Mouse (Mus musculus) lung, embryonic 15.5 days (tissue): ENCODE measurements around the gene Crtc2. TPM values are rescaled to one million over a fixed set of nuclear protein-coding genes. Genes with fewer than 3 reads are reported as not detected.

Experiments used
- ATAC-seq: fragments of 200-750 bp; cut with Nextera tagmentation; 2 replicates; pipeline ENCODE4 v1.8.0; 2017; ENCODE audit warnings: moderate number of reproducible peaks, borderline replicate concordance; ENCODE audit not compliant: low FRiP score, low TSS enrichment; ENCODE audit errors: extremely low read depth
- H3K27ac ChIP-seq: fragments of 300-500 bp; sonication (generic); 2 replicates; pipeline ENCODE4 v1.5.1; 2015; ENCODE audit warnings: moderate library complexity, mild to moderate bottlenecking, inconsistent platforms
- H3K27me3 ChIP-seq: fragments of 300-500 bp; sonication (generic); 2 replicates; pipeline ENCODE4 v1.6.1; 2015; ENCODE audit warnings: inconsistent platforms
- H3K36me3 ChIP-seq: fragments of 300-500 bp; sonication (generic); 2 replicates; pipeline ENCODE4 v1.6.1; 2015; ENCODE audit warnings: inconsistent platforms
- H3K4me1 ChIP-seq: fragments of 300-500 bp; sonication (generic); 2 replicates; pipeline ENCODE4 v1.6.1; 2015; ENCODE audit warnings: inconsistent platforms
- H3K4me2 ChIP-seq: fragments of 300-500 bp; sonication (generic); 2 replicates; pipeline ENCODE4 v1.6.1; 2015; ENCODE audit warnings: inconsistent platforms, mild to moderate bottlenecking, moderate library complexity
- H3K4me3 ChIP-seq: fragments of 300-500 bp; sonication (generic); 2 replicates; pipeline ENCODE4 v1.5.1; 2015; ENCODE audit warnings: mild to moderate bottlenecking, inconsistent platforms
- H3K9ac ChIP-seq: fragments of 300-500 bp; sonication (generic); 2 replicates; pipeline ENCODE4 v1.6.1; 2015; ENCODE audit warnings: inconsistent platforms
- H3K9me3 ChIP-seq: fragments of 300-500 bp; sonication (generic); 2 replicates; pipeline ENCODE4 v1.6.1; 2016; ENCODE audit warnings: inconsistent platforms
- WGBS: fragments of 180-500 bp; shearing (Covaris S2); methylation state at CpG from one replicate; pipeline ENCODE4 v1.1.7; 2015; 5-methylcytosine and 5-hydroxymethylcytosine counted together
- microRNA-seq: library from miRNA; unstranded; fragments of <30 nt; microRNA quantifications from one replicate; pipeline ENCODE4, GENCODE M21; 2016
- polyA plus RNA-seq: library from polyadenylated mRNA; unstranded; fragments of >200 nt; fragmentation: Nextera tagmentation; extraction: Ambion mirVana; gene quantifications from 2 replicates; pipeline ENCODE4 v1.2.1, GENCODE M21; 2015

Crtc2 gene
- polyA plus RNA-seq, 1 experiment from 2014 or later = 21.1 TPM

DNA sequence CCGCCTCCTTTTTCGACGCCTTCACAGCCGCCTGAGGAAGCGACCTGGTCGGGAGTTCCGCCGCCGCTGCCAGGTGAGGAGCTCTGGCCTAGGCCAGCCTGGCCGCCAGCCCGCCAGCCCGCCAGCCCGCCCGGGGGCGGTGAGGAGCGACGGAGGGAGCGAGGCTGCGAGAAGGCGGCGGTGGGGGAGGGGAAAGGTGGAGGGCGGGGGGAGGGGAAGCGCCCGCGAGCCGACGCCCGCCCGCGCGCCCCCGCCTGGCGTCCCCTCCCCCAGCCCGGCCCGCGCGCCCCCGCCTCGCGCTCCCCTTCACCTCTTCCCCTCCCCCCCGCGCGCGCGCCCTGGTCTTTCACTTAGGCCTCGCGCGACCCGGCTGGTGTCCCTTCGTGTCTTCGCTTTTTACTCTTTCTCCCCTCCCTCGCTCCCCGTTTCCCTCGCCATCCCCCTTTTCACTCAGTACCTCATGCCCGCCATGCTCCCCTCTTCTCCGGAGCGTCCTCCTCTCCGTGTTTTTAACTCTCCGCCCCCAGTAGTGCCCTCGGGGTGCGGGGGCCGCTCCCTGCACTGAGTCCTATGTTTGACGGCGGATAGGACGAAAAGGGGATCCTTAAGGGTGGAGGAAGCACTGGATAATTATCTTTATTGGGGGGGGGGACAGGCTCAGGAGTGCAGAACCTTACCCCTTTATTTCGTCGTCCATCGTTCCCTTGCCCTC, 39.5 kb downstream of the Crtc2 start:
- Histone ChIP-seq H3K4me1 (peaks cover 27% of the 10 kb centered on the region), H3K9me3 (no peaks in the 10 kb centered on the region), H3K36me3 (no peaks in the 10 kb centered on the region), H3K27ac (peak overlapping the region; percentile 98), H3K27me3 (no peaks in the 10 kb centered on the region), H3K9ac (peak overlapping the region; percentile 83), H3K4me3 (peak overlapping the region; percentile 94), H3K4me2 (peak overlapping the region; percentile 80)
- peak; percentile 3; the same call in 1 of the 2 replicates for ATAC-seq
- WGBS = under 1% methylated on average over 25 of the region's 68 CpGs

GRCm38 (mm10) chr3:90294064-90294440, 40.1 kb downstream of the Crtc2 start:
- H3K4me1 ChIP-seq = peaks cover 27% of the 10 kb centered on the region
- H3K27ac ChIP-seq = peak overlapping the region; percentile 98
- ATAC-seq = no peak
- H3K36me3 ChIP-seq = no peaks in the 10 kb centered on the region
- peak overlapping the region; percentile 80 for H3K4me2 ChIP-seq
- WGBS = 3% methylated on average over 11 of the region's 11 CpGs
- H3K4me3 ChIP-seq = peak overlapping the region; percentile 94
- H3K9ac ChIP-seq = peak overlapping the region; percentile 83
- no peaks in the 10 kb centered on the region for H3K9me3 ChIP-seq
- no peaks in the 10 kb centered on the region for H3K27me3 ChIP-seq

- no peak for ATAC-seq
- Histone ChIP-seq H3K4me3 (peak overlapping the region; percentile 94), H3K27ac (no peak overlapping the region)
These were observed 40.7 kb downstream of the Crtc2 start for GRCm38 (mm10) chr3:90294651-90295050.

GRCm38 (mm10) chr3:90305801-90306200, 51.8 kb downstream of the Crtc2 start:
- 52% methylated on average over 3 of the region's 3 CpGs for WGBS
- no peaks in the 10 kb centered on the region for H3K9me3 ChIP-seq
- H3K36me3 ChIP-seq = no peaks in the 10 kb centered on the region
- no peak overlapping the region for H3K9ac ChIP-seq
- H3K4me2 ChIP-seq = no peak overlapping the region
- H3K27ac ChIP-seq = no peak overlapping the region
- H3K4me3 ChIP-seq = no peak overlapping the region
- no peaks in the 10 kb centered on the region for H3K27me3 ChIP-seq
- H3K4me1 ChIP-seq = no peaks in the 10 kb centered on the region
- no peak for ATAC-seq

More at GRCm38 (mm10) chr3:90294651-90295050, 40.7 kb downstream of the Crtc2 start:
- Histone ChIP-seq H3K9ac (peak overlapping the region; percentile 83; the same call in 1 of the 2 replicates), H3K4me2 (peak overlapping the region; percentile 80), H3K9me3 (no peaks in the 10 kb centered on the region), H3K36me3 (no peaks in the 10 kb centered on the region), H3K27me3 (no peaks in the 10 kb centered on the region), H3K4me1 (peaks cover 27% of the 10 kb centered on the region)
- WGBS = 46% methylated on average over 2 of the region's 2 CpGs

- no peak overlapping the region for H3K4me2 ChIP-seq
- H3K27ac ChIP-seq = no peak overlapping the region
These were observed 55.6 kb downstream of the Crtc2 start for GRCm38 (mm10) chr3:90309589-90309988.

DNA sequence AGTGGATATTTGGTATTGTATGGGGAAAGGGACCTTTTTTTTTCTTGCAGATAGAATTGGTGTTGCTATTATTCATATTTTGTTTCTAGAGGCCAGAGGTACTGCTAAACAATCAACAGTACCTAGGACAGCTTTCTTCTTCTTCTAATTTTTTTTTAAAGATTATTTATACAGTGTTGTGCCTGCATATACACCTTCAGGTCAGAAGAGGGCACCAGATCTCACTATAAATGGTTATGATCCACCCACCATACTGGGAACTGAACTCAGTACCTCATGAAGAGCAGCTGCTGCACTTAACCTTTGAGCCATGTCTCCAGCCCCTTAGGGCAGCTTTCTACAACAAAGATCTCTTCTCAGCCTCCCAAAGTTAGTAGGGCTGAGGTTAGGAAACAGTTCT, 59.4 kb downstream of the Crtc2 start:
- H3K4me1 ChIP-seq = no peaks in the 10 kb centered on the region
- H3K4me2 ChIP-seq = no peak overlapping the region
- no peaks in the 10 kb centered on the region for H3K36me3 ChIP-seq
- no peak for ATAC-seq
- H3K9me3 ChIP-seq = no peaks in the 10 kb centered on the region
- no peak overlapping the region for H3K27ac ChIP-seq
- H3K27me3 ChIP-seq = no peaks in the 10 kb centered on the region
- no peak overlapping the region for H3K9ac ChIP-seq
- H3K4me3 ChIP-seq = no peak overlapping the region

More at GRCm38 (mm10) chr3:90309589-90309988, 55.6 kb downstream of the Crtc2 start:
- no peaks in the 10 kb centered on the region for H3K9me3 ChIP-seq
- no peak overlapping the region for H3K9ac ChIP-seq
- H3K4me1 ChIP-seq = no peaks in the 10 kb centered on the region
- ATAC-seq = no peak
- no peaks in the 10 kb centered on the region for H3K36me3 ChIP-seq
- H3K4me3 ChIP-seq = no peak overlapping the region
- no peaks in the 10 kb centered on the region for H3K27me3 ChIP-seq

Small RNAs within 50 kb of the gene (microRNA-seq; reads per million reads assigned to microRNA genes)
- not detected for gene Mir7012

Other genes starting within 250 kb of the Crtc2 start
- gene 4933434E20Rik, start 202.5 kb upstream of the Crtc2 start, polyA plus RNA-seq = 142 and 154 TPM in 2 replicates
- gene Ubap2l, start 201.5 kb upstream of the Crtc2 start, polyA plus RNA-seq = 153 and 157 TPM in 2 replicates
- 637 and 683 TPM in 2 replicates for gene Tpm3, start 181.5 kb upstream of the Crtc2 start, polyA plus RNA-seq
- gene Nup210l, start 150.0 kb upstream of the Crtc2 start, polyA plus RNA-seq = 0.37 and 0.40 TPM in 2 replicates
- 1,416 and 1,510 TPM in 2 replicates for gene Rps27, start 40.5 kb upstream of the Crtc2 start, polyA plus RNA-seq
- 35.8 and 40.0 TPM in 2 replicates for gene Rab13, start 40.5 kb upstream of the Crtc2 start, polyA plus RNA-seq
- gene Jtb, start 22.6 kb upstream of the Crtc2 start, polyA plus RNA-seq = 90.2 and 100 TPM in 2 replicates
- gene Creb3l4, start 10.7 kb upstream of the Crtc2 start, polyA plus RNA-seq = 6.0 and 6.3 TPM in 2 replicates
- gene Slc39a1, start 6.0 kb upstream of the Crtc2 start, polyA plus RNA-seq = 94.7 and 102 TPM in 2 replicates
- 3.4 and 4.8 TPM in 2 replicates for gene Dennd4b, start 11.0 kb downstream of the Crtc2 start, polyA plus RNA-seq
- 10.6 and 11.7 TPM in 2 replicates for gene Gatad2b, start 39.0 kb downstream of the Crtc2 start, polyA plus RNA-seq
- 25.7 and 25.8 TPM in 2 replicates for gene Slc27a3, start 135.8 kb downstream of the Crtc2 start, polyA plus RNA-seq
- gene Ints3, start 179.5 kb downstream of the Crtc2 start, polyA plus RNA-seq = 30.8 and 33.3 TPM in 2 replicates
- gene Npr1, start 211.7 kb downstream of the Crtc2 start, polyA plus RNA-seq = 17.3 and 21.0 TPM in 2 replicates
- gene Ilf2, start 222.0 kb downstream of the Crtc2 start, polyA plus RNA-seq = 208 and 219 TPM in 2 replicates
- 77.3 and 85.6 TPM in 2 replicates for gene Snapin, start 236.9 kb downstream of the Crtc2 start, polyA plus RNA-seq